Mouse (Mus musculus) heart, adult 18-20 months (tissue): ENCODE results near the gene Tm9sf4. TPM values are rescaled to one million over a fixed set of nuclear protein-coding genes. Genes with fewer than 3 reads are reported as not detected.

Source experiments
- DNase-seq, 2 experiments: peaks; one replicate each; pipeline ENCODE4 v3.0.0; 2021 to 2022; ENCODE audit warnings: mixed read lengths in 1 of 2
- total RNA-seq, 2 experiments: library from RNA; stranded (reverse); gene quantifications; 2 replicates each; pipeline ENCODE4 v1.2.3; 2021

Tm9sf4 gene
- total RNA-seq, 2 experiments from 2014 or later = 36.6 to 44.4 TPM

DNA sequence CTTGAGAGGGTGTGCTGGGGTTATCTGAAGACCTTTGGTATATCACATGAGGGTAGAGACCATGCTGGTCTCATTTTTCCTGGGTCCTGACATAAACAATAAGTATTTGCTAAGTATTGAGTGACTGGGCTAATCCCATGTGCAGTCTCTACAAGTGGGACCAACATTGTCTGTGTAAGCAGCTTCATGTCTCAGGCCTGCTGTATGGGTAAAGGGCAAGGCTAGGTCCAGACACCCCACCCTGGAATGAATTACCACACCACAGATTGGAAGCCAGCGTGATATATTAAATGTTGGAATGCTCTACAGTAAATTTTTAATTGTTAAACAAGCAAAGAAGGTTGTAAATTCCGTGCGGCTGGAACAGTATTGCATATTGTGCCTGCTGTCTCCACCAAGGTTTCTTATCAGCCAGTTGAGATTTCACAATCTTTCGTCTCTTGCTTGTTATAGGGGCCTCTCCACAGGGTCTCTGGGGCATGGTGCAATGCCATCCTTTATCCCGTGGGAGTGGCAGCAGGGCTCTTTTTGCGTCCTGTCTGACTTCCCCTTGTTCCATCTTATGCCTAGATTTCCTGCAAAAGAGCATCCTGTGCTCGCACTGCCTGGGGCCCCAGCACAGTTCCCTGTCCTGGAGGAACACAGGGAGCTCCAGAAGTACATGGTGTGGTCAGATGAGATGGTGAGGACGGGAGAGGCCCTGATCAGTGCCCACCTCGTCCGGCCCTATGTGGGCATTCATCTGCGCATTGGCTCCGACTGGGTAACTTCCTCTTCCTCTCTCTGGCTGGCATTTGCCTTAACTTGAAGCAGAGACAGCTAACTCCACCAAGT lies 98.1 kb downstream of the Tm9sf4 start:
- peak in 1 of 2 experiments; percentile 13 for DNase-seq

Other genes starting within 250 kb of the Tm9sf4 start
- under 1 TPM in 1 of 2 experiments, not detected in 1; 0.13 TPM for gene Mylk2, start 250.0 kb upstream of the Tm9sf4 start, total RNA-seq
- gene Foxs1, start 228.1 kb upstream of the Tm9sf4 start, total RNA-seq = 1 to 10 TPM; 2.2 to 2.6 TPM
- not detected for gene Dusp15, start 209.6 kb upstream of the Tm9sf4 start, total RNA-seq
- gene Ttll9, start 198.8 kb upstream of the Tm9sf4 start, total RNA-seq = not detected
- 100 to 1,000 TPM; 136 to 152 TPM for gene Pdrg1, start 145.9 kb upstream of the Tm9sf4 start, total RNA-seq
- gene Xkr7, start 129.5 kb upstream of the Tm9sf4 start, total RNA-seq = not detected
- 10 to 100 TPM; 12.6 to 15.5 TPM for gene Ccm2l, start 95.3 kb upstream of the Tm9sf4 start, total RNA-seq
- gene Hck, start 52.8 kb upstream of the Tm9sf4 start, total RNA-seq = 1 to 10 TPM; 1.3 to 1.9 TPM
- gene Tspyl3, start 64.1 kb downstream of the Tm9sf4 start, total RNA-seq = 1 to 10 TPM in 1 of 2 experiments, under 1 TPM in 1; 0.77 to 1.2 TPM
- gene Plagl2, start 80.1 kb downstream of the Tm9sf4 start, total RNA-seq = 1 to 10 TPM; 3.3 to 4.2 TPM
- 10 to 100 TPM; 13.6 to 13.9 TPM for gene Pofut1, start 80.2 kb downstream of the Tm9sf4 start, total RNA-seq
- gene Kif3b, start 130.1 kb downstream of the Tm9sf4 start, total RNA-seq = 1 to 10 TPM; 7.6 to 8.1 TPM
- gene Asxl1, start 184.5 kb downstream of the Tm9sf4 start, total RNA-seq = 10 to 100 TPM; 17.1 to 17.3 TPM